Mouse (Mus musculus) cerebellum, adult 2 months (tissue): Measurements from ENCODE around the gene Tnrc6a.

Experiments used
- CTCF ChIP-seq: fragments of 200-500 bp; IDR thresholded peaks from 2 replicates; pipeline ENCODE4 v1.5.1; 2011; ENCODE audit warnings: low read depth, mild to moderate bottlenecking, control low read depth, low read length, moderate library complexity, borderline replicate concordance; ENCODE audit not compliant: insufficient read depth
- POLR2A ChIP-seq: fragments of 200-500 bp; IDR thresholded peaks from 2 replicates; pipeline ENCODE4 v1.6.1; 2011; ENCODE audit warnings: low read length, control low read depth, borderline replicate concordance; ENCODE audit not compliant: insufficient read depth

DNA sequence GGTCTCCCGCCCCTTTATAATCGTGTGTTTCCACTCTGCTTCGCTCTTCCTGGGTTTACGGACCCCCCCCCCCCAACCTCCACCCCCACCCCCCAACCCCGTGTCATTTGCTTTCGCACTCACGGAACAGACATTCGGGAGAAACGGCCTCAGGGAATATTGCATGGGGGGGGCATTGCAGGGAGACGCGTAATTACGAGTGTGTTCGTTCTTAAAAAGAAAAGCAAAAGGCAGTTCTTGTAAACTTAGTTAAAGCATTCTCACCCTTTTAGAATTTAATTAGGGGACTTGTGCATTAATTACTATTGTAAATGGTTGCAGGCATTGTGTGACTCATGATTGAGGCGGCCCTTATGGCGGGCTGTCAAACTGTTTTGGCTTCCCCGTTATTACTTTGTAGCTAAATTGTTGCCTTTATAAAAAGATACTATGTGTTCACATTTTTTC is 1.1 kb downstream of the Tnrc6a start:
- TF ChIP-seq CTCF (no peak), POLR2A (no peak)
